ENCODE assay signal across 18 mouse cellular contexts in genomic region chr12:4071671-4072070, GRCm38 (mm10). TPM values are rescaled to one million over a fixed set of nuclear protein-coding genes. Genes with fewer than 3 reads are reported as not detected.
DNase-seq lines count a peak whose midpoint lies in the region; TF ChIP-seq lines count a peak whose summit lies in the region.
"Had no signal": no experiment of that assay in that cellular context is flagged by ENCODE, and none has a peak within 500 bp of the region (broad histone marks: within the 10 kb centered on the region; RNA-seq: fewer than 3 reads in every experiment).

No protein-coding gene starts in this region.

- intact Hi-C loops in gastrocnemius, postnatal 36 days (cut with DNase I) = loop anchor here (10.0 kb wide), 1 partner anchor 407 kb away; no protein-coding TSS in a partner anchor

- H3K27ac ChIP-seq in layer of hippocampus, adult 2 months = peak overlapping the region; percentile 10; the same call in 1 of the 2 replicates
- H3K27ac ChIP-seq: embryonic facial prominence, embryonic 15.5 days; forebrain, embryonic 10.5 days; hindbrain, embryonic 10.5 days; hindbrain, embryonic 14.5 days; intestine, embryonic 15.5 days had no signal

- no peak for TF ChIP-seq CTCF in layer of hippocampus, adult 2 months (conservative IDR thresholded peaks at IDR 0.05)

- H3K4me3 ChIP-seq in layer of hippocampus, adult 2 months = no peak overlapping the region
- H3K4me3 ChIP-seq: embryonic facial prominence, embryonic 15.5 days; erythroblast, embryonic 14.5 days; forebrain, embryonic 10.5 days; heart, embryonic 12.5 days; hindbrain, embryonic 10.5 days; intestine, embryonic 15.5 days had no signal

- DNase-seq in cerebellum, adult 9-10 months = peak; percentile 31
- no peak for DNase-seq in cerebellum, adult 11-12 months
- DNase-seq in gastrocnemius, adult 18-20 months (ENCODE audit: low spot score) = peak; percentile 49
- no peak for DNase-seq in gastrocnemius, postnatal 36 days
- DNase-seq in layer of hippocampus, adult 2 months (ENCODE audit: low spot score in 2 of 2) = no peak
- DNase-seq in layer of hippocampus, postnatal 36 days = no peak
- no peak for DNase-seq in spleen, postnatal 10 days (ENCODE audit: low spot score in 2 of 2)
- DNase-seq: adrenal gland, adult 2 months; embryo, embryonic 11 days; gastrocnemius, postnatal 14 days; kidney, adult 18-20 months had no signal

RNA-seq across cellular contexts. Expression of gene Dnajc27, which starts 10.7 kb away (rescaled TPM):
- 10 to 100 TPM; 35.0 to 39.3 TPM for total RNA-seq in gastrocnemius, adult 18-20 months (2021)
- 10 to 100 TPM; 30.0 TPM for total RNA-seq in gastrocnemius, postnatal 36 days (2021)
- total RNA-seq in layer of hippocampus, adult 2 months (2021) = 10 to 100 TPM; 80.0 to 82.8 TPM
- total RNA-seq in layer of hippocampus, postnatal 36 days (2021) = 10 to 100 TPM; 81.5 to 81.7 TPM

RNA-seq across cellular contexts. Expression of gene Efr3b, which starts 33.0 kb away (rescaled TPM):
- 1 to 10 TPM; 3.3 to 5.6 TPM for total RNA-seq in gastrocnemius, adult 18-20 months (2021)
- total RNA-seq in gastrocnemius, postnatal 36 days (2021) = 1 to 10 TPM; 3.3 to 3.8 TPM
- 100 to 1,000 TPM in 1 of 2 experiments, 10 to 100 TPM in 1; 91.8 to 104 TPM for total RNA-seq in layer of hippocampus, adult 2 months (2021)
- total RNA-seq in layer of hippocampus, postnatal 36 days (2021) = 10 to 100 TPM; 89.9 to 91.7 TPM

Comparison
In these comparisons a context has a peak if more than half of its experiments do, and no peak if none do; other contexts are left out.
1. DNase-seq: peak in cerebellum, adult 9-10 months (single experiment) and gastrocnemius, adult 18-20 months (single experiment); none in cerebellum, adult 11-12 months (single experiment), gastrocnemius, postnatal 36 days (0 of 2), layer of hippocampus, adult 2 months (0 of 2), layer of hippocampus, postnatal 36 days (0 of 2) and spleen, postnatal 10 days (0 of 2).
2. RNA of gene Efr3b, which starts 33.0 kb away (total RNA-seq): 91.8 to 104 TPM in layer of hippocampus, adult 2 months and 89.9 to 91.7 TPM in layer of hippocampus, postnatal 36 days; 3.3 to 5.6 TPM in gastrocnemius, adult 18-20 months and 3.3 to 3.8 TPM in gastrocnemius, postnatal 36 days; every median in the first group is over 10 times any median in the second.